Mouse (Mus musculus) Patski (cell line): ENCODE results near the gene Rpl6. TPM values are rescaled to one million over a fixed set of nuclear protein-coding genes. Genes with fewer than 3 reads are reported as not detected.

Experiments
- ATAC-seq: fragments of 100-300 bp; one replicate; pipeline ENCODE4 v1.8.0; 2021
- CTCF ChIA-PET: fragments of 350-600 bp; sonication (Branson Sonifier 250); formaldehyde crosslinking; loops from one replicate; lab custom pipeline; 2022; ENCODE audit warnings: inconsistent platforms; lab: Charles Lee
- POLR2A ChIA-PET: fragments of 350-600 bp; sonication (Branson Sonifier 250); formaldehyde crosslinking; loops from one replicate; lab custom pipeline; 2022; ENCODE audit warnings: antibody characterized with exemption, inconsistent platforms; lab: Charles Lee
- DNase-seq: peaks from one replicate; pipeline ENCODE4 v3.0.0-alpha.2; 2011; ENCODE audit warnings: low read depth, low spot score
- H3K27me3 ChIP-seq: fragments of 371-371 bp; one replicate; pipeline ENCODE4 v1.5.1; 2021
- CTCF ChIP-seq: fragments of 100-300 bp; IDR thresholded peaks from one replicate; pipeline ENCODE4 v1.5.1; 2021
- in situ Hi-C: fragments of 300-500 bp; cut with MboI; formaldehyde crosslinking; loops from 3 replicates; pipeline ENCODE4 v1.11.1; 2018; ENCODE audit warnings: low pct_unique_long_range_greater_than_20kb, mixed read lengths
- polyA plus RNA-seq: library from polyadenylated mRNA; unstranded; gene quantifications from one replicate; pipeline ENCODE4 v1.2.3, GENCODE M21; 2021

Gene Rpl6
- polyA plus RNA-seq, 1 experiment from 2014 or later, result 1,368 TPM

- ChIA-PET CTCF (interaction anchor here (1.0 kb wide), 1 partner anchor 21 kb away, joined by 3 read pairs; no protein-coding TSS in a partner anchor), POLR2A (interaction anchor here (1.5 to 3.0 kb wide), 2 partner anchors 10 to 37 kb away, joined by 3 to 12 read pairs; partner anchors contain the start of gene Hectd4)
- H3K27me3 ChIP-seq, result no peaks in the 10 kb centered on the region
- DNase-seq, result no peak
- ATAC-seq, result no peak
- no peak for TF ChIP-seq CTCF
- in situ Hi-C loops, result no loop called here
These were observed 26.5 kb downstream of the Rpl6 start for GRCm38 (mm10) chr5:121230811-121231210.

- in situ Hi-C loops, result no loop called here
- no peak for ATAC-seq
- ChIA-PET CTCF (no interaction called here), POLR2A (no interaction called here)
- no peaks in the 10 kb centered on the region for H3K27me3 ChIP-seq
- DNase-seq, result no peak
- TF ChIP-seq CTCF, result peak; percentile 10
These were observed 28.5 kb downstream of the Rpl6 start for GRCm38 (mm10) chr5:121232789-121233188.

DNA sequence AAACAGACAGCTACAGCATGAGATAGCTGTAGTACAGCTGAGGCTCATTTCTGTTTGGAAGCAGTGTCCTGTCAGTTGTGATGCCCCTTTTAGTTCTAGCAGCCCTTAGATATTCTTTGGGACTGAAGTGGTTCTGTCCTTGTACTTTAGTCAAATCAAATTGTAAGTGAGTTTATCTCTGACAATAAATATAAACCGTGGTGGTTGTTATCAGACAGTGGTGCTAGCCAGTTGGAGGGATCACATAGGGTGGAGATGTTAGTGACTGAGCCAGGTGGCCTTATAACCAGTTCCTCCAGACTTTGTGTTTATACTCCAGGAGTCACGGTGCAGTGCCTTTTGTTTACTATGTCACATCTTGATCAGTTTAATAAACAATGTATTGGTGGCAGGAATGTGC lies 29.4 kb downstream of the Rpl6 start:
- no peak for TF ChIP-seq CTCF
- no peaks in the 10 kb centered on the region for H3K27me3 ChIP-seq
- ChIA-PET CTCF (no interaction called here), POLR2A (no interaction called here)
- no peak for DNase-seq
- in situ Hi-C loops, result no loop called here
- ATAC-seq, result no peak

- no peak for TF ChIP-seq CTCF
- DNase-seq, result no peak
- ATAC-seq, result no peak
- H3K27me3 ChIP-seq, result no peaks in the 10 kb centered on the region
- POLR2A ChIA-PET, result no interaction called here
- in situ Hi-C loops, result no loop called here
- CTCF ChIA-PET, result no interaction called here
These were observed 31.9 kb downstream of the Rpl6 start for GRCm38 (mm10) chr5:121236171-121236570.

GRCm38 (mm10) chr5:121238208-121238607 lies 33.9 kb downstream of the Rpl6 start:
- in situ Hi-C loops, result no loop called here
- ChIA-PET CTCF (no interaction called here), POLR2A (no interaction called here)
- ATAC-seq (no peak), DNase-seq (no peak)
- no peaks in the 10 kb centered on the region for H3K27me3 ChIP-seq
- no peak for TF ChIP-seq CTCF

- ATAC-seq (no peak), DNase-seq (no peak)
- ChIA-PET CTCF (interaction anchor here (0.6 to 1.4 kb wide), 2 partner anchors 13 to 27 kb away, joined by 3 to 5 read pairs; no protein-coding TSS in a partner anchor), POLR2A (interaction anchor here (0.8 kb wide), 1 partner anchor 13 kb away, joined by 3 read pairs; no protein-coding TSS in a partner anchor)
- in situ Hi-C loops, result no loop called here
- no peaks in the 10 kb centered on the region for H3K27me3 ChIP-seq
- no peak for TF ChIP-seq CTCF
These were observed 35.6 kb downstream of the Rpl6 start for GRCm38 (mm10) chr5:121239846-121240245.

GRCm38 (mm10) chr5:121241182-121241581 lies 36.9 kb downstream of the Rpl6 start:
- ChIA-PET POLR2A (no interaction called here), CTCF (no interaction called here)
- H3K27me3 ChIP-seq, result no peaks in the 10 kb centered on the region
- in situ Hi-C loops, result no loop called here
- no peak for ATAC-seq
- TF ChIP-seq CTCF, result no peak
- no peak for DNase-seq

GRCm38 (mm10) chr5:121242261-121242660 lies 38.0 kb downstream of the Rpl6 start:
- ChIA-PET POLR2A (no interaction called here), CTCF (no interaction called here)
- TF ChIP-seq CTCF, result no peak
- in situ Hi-C loops, result no loop called here
- ATAC-seq, result no peak
- no peak for DNase-seq
- no peaks in the 10 kb centered on the region for H3K27me3 ChIP-seq

- ATAC-seq (no peak), DNase-seq (no peak)
- CTCF ChIA-PET, result no interaction called here
- no peaks in the 10 kb centered on the region for H3K27me3 ChIP-seq
- in situ Hi-C loops, result no loop called here
- POLR2A ChIA-PET, result interaction anchor here (0.5 kb wide), 1 partner anchor 9 kb away, joined by 3 read pairs; no protein-coding TSS in a partner anchor
- no peak for TF ChIP-seq CTCF
These were observed 38.4 kb downstream of the Rpl6 start for GRCm38 (mm10) chr5:121242701-121243100.

GRCm38 (mm10) chr5:121243676-121244364 lies 39.5 kb downstream of the Rpl6 start:
- TF ChIP-seq CTCF, result no peak
- no peaks in the 10 kb centered on the region for H3K27me3 ChIP-seq
- CTCF ChIA-PET, result no interaction called here
- POLR2A ChIA-PET, result no interaction called here
- in situ Hi-C loops, result no loop called here
- no peak for ATAC-seq
- DNase-seq, result no peak

GRCm38 (mm10) chr5:121244365-121244731 lies 40.1 kb downstream of the Rpl6 start:
- no peaks in the 10 kb centered on the region for H3K27me3 ChIP-seq
- no peak for TF ChIP-seq CTCF
- in situ Hi-C loops, result no loop called here
- DNase-seq (no peak), ATAC-seq (no peak)
- ChIA-PET CTCF (no interaction called here), POLR2A (no interaction called here)

DNA sequence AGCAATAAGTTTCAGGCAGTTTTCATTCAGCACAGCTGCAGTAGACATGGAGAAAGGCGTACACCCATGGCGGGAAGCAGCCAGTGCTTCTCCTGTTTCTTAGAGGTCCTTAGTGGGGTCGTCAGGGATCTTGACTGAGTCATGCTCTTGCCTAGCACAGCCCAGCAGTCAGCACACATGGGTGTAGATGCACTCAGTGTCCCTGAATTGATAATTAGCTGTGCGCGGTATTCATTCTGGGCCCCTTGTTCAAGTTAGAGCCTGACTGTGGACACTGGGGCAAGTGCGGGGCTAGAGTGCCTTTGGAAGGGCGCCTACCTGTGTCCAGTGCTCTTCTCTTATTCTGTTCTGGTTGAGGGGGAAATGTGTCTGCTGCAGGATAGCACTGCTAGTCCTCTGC lies 40.9 kb downstream of the Rpl6 start:
- ATAC-seq (no peak), DNase-seq (no peak)
- in situ Hi-C loops, result no loop called here
- ChIA-PET CTCF (no interaction called here), POLR2A (interaction anchor here (1.4 kb wide), 1 partner anchor 24 kb away, joined by 3 read pairs; no protein-coding TSS in a partner anchor)
- no peaks in the 10 kb centered on the region for H3K27me3 ChIP-seq
- no peak for TF ChIP-seq CTCF
